Mouse (Mus musculus) brain, embryonic 14.5 days (tissue): Measurements from ENCODE around the gene Gak.

Experiments
- CTCF ChIP-seq: fragments of 200-500 bp; IDR thresholded peaks from 2 replicates; pipeline ENCODE4 v1.5.1; 2012; ENCODE audit warnings: inconsistent platforms, mild to moderate bottlenecking, moderate library complexity, borderline replicate concordance; ENCODE audit not compliant: insufficient read depth, insufficient read length; ENCODE audit errors: extremely low read depth
- POLR2A ChIP-seq: fragments of 200-500 bp; IDR thresholded peaks from 2 replicates; pipeline ENCODE4 v1.6.1; 2012; ENCODE audit warnings: mild to moderate bottlenecking, inconsistent platforms, borderline replicate concordance; ENCODE audit not compliant: poor library complexity, insufficient read depth, insufficient read length, severe bottlenecking; ENCODE audit errors: extremely low read depth

DNA sequence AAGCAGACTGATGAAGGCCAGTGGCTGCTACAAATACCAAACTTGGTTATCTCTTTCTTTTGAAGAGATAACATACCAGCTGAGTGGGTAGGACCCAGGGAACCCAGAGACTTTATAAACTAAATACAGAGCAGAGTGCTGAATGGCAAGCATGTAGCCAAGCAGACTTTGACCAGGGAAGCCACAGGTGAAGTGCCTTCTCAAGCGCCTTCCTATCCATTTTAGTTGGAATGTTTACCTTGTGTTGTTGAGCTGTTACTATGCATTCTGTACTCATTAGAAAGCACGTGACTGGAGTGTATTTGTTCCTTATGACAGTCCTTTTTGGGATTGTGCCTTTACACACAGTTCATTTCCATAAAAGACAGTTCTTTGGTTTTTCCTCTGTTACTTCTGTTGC is 14.1 kb upstream of the Gak start:
- TF ChIP-seq POLR2A: no peak
- no peak for TF ChIP-seq CTCF
